Mouse (Mus musculus): ENCODE data around the gene Plac1.

Plac1 gene

DNA sequence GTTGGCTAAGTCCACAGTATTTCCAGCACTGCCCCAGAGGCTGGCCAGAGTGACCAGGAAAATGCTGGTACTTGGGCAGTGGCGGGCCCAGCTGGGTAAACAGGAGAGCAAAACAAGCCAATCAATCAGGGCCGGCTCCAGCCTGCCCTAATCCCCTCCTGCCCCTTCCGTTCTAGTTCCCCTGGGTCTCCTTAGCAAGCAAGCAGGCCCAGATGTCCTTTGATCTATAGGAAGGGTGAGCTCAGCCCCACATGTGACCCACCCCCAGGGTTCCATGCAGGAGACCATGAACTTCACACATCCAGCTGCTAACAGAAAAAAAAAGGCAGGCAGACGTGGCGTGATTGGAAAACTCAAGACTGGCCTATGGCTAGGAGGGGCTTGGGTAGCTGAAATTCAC lies 43.5 kb downstream of the Plac1 start:
- no peak for DNase-seq

DNA sequence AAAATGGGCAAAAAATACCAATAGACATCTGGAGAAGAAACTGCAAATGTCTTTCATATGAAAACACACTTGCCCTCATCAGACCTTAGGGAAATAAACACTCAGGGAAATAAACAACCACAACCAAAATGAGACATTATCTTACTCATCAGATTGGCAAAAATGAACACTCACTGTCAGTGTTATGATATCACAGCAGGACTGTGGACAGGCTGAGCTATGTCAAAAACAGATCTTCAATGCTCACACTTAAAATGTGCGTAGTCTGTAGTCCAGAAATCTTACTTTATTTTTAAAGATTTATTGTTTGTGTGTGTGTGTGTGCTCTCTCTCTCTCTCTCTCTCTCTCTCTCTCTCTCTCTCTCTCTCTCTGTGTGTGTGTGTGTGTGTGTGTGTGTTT lies 51.2 kb downstream of the Plac1 start:
- DNase-seq, result no peak

DNA sequence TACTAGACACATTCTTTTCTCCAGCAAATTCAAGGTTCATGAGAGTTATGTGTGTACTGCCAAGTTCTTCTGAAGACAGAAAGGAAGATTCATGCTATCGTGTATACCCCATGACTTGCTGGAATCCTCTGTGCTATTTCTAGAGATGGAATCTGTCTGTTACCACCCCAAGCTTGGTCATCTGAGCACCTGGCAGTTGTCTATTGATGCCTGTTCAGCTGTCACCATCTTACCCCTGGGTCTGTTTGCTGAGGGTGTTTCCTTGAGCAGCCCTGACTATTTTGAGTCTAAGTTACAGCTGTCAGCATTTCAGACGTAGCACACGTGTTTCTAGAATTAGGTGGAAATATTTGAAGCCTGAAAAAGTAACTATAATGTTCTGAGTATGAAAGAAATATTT lies 60.1 kb downstream of the Plac1 start:
- DNase-seq, result no peak

DNA sequence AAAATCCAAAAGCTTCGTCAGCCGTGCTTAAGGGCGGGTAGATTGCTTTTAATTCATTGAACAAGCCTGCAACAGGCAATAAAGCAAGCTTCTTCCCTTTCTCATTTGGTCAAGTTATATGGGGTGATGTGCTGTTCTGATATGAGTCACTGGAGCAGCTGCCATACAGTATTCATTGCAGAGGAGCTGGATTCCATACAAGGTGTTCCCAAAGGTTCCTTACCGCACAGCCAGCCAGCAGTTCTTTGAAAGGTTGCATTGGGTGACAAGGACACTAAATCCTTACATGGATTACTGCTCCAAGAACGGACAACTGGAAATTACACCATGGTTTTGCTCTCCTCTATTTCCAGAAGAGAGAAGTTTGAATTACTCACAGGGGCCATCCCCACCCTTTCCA lies 63.6 kb downstream of the Plac1 start:
- no peak for DNase-seq

DNA sequence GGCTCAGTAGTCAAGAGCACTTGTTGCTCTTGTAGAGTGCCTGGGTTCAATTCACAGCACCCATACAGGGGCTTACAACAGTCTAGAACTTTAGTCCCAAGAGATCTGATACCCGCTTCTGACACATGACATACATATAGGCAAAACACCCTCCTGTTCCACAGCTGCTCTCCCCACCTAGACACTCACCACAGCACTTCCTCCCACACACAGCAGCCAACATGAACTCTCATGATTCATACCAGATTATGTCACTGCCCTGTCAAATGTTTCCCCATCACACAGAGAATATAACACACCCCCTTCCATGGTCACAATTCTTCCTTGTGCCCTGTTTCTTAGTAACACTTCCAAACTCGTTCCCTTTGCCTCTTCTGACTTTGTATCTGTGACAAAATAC lies 71.3 kb downstream of the Plac1 start:
- no peak for DNase-seq

GRCm38 (mm10) chrX:53166901-53167525 lies 72.9 kb downstream of the Plac1 start:
- no peak for DNase-seq

DNA sequence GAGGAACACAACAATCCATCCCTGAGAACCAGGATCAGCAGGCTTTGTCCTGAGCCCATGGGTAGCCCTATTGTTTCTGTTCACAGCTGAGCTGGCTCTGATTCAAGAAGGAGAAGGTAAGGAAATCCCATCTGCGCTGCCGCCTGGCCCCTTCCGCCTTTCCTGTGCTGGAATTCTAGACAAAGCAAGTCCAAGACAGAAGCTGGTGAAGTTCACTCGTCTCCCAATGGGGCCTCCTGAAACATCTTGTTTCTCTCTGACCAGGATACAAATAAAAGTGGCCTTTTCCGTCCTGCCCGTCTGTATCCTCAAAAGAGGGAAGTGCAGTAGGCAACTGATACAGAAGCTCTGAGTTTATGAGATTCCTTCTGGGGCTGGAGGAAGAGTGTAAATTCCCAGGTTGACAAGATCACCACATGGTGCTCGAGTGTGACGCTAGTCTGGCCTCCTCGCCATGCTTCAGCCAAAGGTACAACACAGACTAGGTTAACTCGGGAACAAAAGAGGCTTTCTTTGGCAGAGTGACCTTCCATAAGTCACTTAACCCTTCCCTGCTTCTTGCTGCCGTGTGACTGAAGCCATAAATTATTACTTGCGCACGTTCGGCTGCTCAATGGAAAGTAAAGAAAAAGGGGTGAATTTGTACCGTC lies 73.5 kb downstream of the Plac1 start:
- DNase-seq, result no peak

- no peak for DNase-seq
Observed at GRCm38 (mm10) chrX:53162589-53162988, 77.3 kb downstream of the Plac1 start.

GRCm38 (mm10) chrX:53161583-53161982 lies 78.3 kb downstream of the Plac1 start:
- no peak for DNase-seq

DNA sequence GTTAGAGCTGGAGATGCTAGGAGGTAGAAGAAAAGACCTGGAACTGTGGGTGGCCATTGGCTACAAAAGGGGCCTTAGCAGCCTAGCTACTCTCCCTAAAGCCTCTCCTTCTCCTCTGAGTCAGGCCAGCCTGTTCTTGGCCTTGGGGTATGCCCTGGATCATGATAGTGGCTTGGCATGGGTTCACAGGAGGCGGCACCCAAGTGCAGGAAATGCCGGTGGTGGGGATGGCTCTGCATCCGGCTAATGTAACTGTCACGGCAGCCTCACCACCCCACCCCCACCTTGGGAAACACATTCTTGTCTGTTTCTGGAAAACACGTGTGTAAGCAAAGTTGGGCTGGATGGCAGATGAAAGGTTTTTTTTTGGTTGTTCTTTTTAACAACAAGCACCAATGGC lies 78.8 kb downstream of the Plac1 start:
- no peak for DNase-seq

DNA sequence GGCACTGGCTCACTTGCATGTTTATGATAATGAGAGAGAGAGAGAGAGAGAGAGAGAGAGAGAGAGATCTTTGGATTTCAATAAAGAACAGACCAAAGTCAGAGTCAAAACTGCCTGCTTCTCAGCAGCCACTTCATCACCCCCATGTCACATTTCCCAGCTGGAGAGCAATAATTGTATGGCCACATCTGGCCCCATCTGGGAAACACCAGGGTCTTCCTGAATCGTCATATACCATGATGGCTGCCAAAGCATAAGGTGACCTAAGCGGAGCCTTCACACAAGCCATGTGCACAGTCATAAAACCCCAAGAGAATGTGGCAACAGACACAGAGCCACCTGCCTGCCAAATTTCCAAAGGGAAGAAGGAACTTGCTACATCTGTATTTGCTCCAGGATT lies 91.9 kb downstream of the Plac1 start:
- DNase-seq, result no peak

DNA sequence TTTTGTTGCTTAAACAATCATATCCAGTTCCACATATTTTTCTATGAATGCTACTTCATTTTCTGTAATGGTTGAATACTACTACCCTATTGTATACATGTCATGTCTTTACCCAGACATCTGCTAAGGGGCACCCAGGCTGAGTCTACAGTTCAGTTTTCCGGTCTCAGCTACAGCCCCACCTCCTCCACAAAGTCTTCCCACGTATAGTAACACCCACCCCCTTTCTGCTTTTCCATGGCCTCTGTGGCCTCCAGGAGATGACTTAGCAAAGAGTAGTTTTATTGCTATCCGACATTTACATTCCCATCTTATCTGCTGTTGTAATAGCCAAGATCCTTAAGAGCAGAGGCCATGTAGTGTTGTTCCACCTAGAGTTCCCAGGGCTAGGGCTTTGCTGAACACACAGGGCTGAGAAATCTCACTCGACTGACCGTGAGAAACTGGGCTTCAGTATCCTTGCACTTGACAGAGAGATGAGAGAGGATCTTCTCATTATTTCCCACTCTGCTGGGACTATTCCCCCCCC lies 93.5 kb downstream of the Plac1 start:
- no peak for DNase-seq

- DNase-seq, result no peak
Observed at GRCm38 (mm10) chrX:53139641-53140040, 100.3 kb downstream of the Plac1 start.

DNA sequence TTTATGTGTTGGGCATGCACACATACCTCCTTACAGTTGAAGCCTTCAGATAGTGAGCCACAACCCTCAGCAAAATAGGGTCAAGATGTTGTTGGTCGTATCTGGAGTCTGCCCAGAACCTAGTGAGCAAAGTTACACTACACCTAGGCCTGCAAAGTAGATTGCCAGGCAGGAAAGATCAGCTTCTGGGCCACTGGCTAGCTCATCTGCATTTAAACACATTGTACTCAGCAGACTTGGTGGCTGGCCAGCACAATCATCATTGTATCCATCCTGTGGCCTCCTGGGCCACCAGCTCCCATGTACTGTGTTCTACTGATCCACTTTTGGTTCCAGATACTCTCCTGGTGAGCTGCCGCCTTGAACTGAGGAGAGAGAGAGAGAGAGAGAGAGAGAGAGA lies 102.8 kb downstream of the Plac1 start:
- DNase-seq, result no peak

DNA sequence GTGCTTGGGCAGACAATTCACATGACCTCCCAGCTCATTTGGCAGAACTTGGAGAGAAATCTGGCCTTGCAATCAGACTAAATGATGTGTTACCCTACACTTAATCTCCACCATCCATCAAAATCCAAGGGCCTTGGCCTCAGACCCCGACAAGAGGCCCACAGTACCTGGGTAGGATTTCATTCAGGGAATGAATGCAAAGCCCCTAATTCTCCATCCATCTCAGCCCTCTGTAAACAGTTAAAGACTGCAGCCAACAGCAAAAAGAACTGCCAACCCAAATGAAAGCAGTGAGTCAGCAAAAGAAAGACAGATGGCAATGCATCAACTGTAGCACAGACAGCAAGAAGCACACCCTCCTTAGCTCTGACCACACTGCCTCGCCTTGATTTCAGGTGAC lies 110.4 kb downstream of the Plac1 start:
- no peak for DNase-seq

GRCm38 (mm10) chrX:53126492-53127033 lies 113.3 kb downstream of the Plac1 start:
- no peak for DNase-seq

GRCm38 (mm10) chrX:53125838-53126467 lies 114.0 kb downstream of the Plac1 start:
- no peak for DNase-seq

- DNase-seq, result no peak
Observed at GRCm38 (mm10) chrX:53123562-53123961, 116.3 kb downstream of the Plac1 start.

GRCm38 (mm10) chrX:53118631-53119030 lies 121.3 kb downstream of the Plac1 start:
- DNase-seq, result no peak

GRCm38 (mm10) chrX:53118019-53118418 lies 121.9 kb downstream of the Plac1 start:
- no peak for DNase-seq

DNA sequence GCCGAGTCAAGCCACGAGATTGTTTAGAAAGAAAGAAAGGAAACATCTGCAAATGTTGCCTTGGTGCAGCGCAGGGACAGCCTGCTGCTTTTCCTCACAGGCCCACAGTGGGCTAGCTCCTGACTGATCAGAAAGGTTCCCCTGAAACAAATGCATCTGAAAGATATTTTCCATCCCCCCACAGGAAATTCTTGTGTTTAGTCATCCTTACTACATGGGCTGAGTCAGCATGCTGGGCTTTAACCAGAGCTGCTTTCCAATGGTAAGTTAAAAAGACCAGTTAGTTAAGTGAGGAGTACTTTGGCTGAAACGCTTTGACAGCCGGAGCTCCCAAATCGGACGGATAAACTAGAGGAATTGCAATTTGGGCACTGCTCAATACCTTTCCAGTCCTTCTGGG lies 124.9 kb downstream of the Plac1 start:
- no peak for DNase-seq

GRCm38 (mm10) chrX:53110142-53110541 lies 129.8 kb downstream of the Plac1 start:
- no peak for DNase-seq

- no peak for DNase-seq
Observed at GRCm38 (mm10) chrX:53107127-53107526, 132.8 kb downstream of the Plac1 start.

DNA sequence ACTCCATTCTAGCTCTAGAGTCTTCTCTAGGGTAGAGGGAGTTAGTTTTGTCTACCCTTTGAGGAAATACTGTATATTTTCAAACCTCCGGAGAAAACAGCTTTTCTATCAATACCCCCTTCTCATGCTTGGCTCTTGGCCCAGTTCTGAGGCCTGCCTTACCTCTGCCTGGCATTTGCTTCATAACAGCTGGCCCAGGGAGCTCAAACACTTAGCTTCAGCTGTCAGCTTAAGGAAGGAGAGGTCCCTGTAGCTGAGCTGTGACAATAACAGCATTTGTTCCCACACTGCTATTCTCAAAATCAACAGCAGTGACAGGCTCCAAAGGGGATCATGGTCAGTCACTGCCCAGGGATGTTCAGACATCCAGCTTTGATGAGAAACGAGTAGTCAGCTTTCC lies 138.7 kb downstream of the Plac1 start:
- DNase-seq, result no peak
